Mouse (Mus musculus) left cerebral cortex, adult 8-10 months (tissue): ENCODE results near the gene Chd4. TPM values are rescaled to one million over a fixed set of nuclear protein-coding genes. Genes with fewer than 3 reads are reported as not detected.

Source experiments
- DNase-seq, 2 experiments: peaks; one replicate each; pipeline ENCODE4 v3.0.0; 2022; ENCODE audit warnings: low spot score in 2 of 2
- total RNA-seq, 4 experiments: library from RNA; stranded (reverse); gene quantifications; 2 replicates each; pipeline ENCODE4 v1.2.4; 2022

The Chd4 gene
- total RNA-seq, 4 experiments from 2014 or later, result 161 to 176 (median 173) TPM

DNA sequence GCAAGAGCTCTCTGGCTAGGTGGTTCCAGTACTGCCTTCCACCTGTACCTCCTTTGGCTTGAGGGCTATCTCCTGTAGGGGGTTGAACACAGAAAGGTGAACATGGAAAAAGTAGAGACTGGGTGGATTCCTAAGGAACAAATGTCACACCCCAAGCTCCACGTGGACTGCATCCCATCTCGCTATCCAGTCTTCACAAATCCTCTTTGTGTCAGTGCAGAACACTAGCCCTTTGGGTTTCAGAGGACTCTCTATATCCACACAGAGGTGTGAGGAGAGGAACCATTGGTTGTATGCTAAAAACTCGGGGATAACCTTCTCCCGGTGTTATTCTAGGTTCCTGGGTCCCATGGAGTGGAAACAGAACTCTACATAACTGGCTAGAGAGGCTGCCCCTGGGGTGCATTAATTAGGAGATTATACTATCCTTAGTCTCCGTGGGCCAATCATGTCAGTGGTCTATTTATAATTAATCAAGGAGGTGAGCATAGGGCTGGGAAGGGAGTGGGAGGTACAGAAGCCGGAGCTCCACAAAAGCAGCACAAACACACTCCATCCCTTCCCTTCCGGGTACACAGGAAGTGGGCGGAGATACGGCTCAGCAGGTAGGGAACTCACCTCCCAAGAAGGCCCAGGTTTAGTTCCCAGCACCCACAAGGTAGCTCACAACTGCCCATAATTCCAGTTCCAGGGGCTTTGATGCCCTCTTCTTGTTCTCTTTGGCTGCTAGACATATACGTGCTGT, 5.3 kb upstream of the Chd4 start:
- DNase-seq, result no peak

DNA sequence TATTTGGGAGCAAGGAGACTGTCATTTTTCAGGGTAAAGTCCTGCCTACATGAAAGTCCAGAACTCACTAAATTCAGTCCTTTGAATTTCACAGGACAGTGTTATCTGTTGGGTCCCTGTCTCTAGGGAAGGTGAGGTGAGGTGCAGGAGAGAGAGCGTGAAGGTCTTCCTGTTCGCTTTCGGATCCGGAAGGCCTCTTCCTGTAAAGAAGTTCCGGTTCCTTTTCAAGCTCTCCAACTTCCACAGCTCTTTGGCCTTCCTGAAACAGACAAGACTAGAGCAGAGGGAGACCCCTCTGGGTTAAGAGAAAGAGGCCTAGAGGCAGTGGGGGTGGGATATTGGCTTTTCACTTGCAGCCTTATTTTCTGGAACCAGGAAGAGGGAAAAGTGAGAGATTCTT, 3.4 kb upstream of the Chd4 start:
- no peak for DNase-seq

DNA sequence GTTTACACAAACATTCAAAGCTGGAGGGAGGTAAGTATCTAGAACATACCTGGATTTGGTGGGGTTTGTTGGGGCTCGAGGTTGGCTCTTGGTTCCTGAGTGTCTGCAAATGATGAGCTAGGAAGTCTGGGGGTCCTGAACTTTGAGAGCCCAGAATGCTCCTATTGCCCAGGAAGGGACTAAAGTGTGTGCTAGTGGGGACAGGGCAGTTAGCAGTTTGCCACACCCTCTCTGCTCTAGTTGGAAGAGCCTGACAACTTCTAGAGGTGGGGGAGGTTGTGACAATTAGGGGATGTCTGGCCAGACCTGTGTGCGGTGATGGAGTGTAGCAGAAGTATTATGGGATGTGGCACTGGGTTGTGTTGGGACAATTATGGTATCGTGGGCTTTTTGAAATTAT, 938 bp upstream of the Chd4 start:
- no peak for DNase-seq

DNA sequence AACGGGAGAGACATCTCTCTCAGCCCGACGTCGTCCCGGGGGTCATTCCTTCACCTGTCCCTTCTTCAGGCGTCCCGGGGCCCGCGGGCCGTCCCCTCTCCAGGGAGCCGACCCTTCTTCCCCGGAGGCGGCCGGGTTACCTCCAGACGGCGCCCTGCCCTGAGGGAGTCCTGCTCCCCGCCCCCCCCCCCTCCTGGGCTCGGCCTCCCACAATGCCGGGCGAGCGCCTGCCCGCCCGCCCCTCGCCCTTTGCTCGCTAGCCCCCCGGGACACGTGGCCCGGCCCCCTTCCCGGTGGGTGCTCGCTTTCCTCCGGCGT, 457 bp downstream of the Chd4 start:
- no peak for DNase-seq

DNA sequence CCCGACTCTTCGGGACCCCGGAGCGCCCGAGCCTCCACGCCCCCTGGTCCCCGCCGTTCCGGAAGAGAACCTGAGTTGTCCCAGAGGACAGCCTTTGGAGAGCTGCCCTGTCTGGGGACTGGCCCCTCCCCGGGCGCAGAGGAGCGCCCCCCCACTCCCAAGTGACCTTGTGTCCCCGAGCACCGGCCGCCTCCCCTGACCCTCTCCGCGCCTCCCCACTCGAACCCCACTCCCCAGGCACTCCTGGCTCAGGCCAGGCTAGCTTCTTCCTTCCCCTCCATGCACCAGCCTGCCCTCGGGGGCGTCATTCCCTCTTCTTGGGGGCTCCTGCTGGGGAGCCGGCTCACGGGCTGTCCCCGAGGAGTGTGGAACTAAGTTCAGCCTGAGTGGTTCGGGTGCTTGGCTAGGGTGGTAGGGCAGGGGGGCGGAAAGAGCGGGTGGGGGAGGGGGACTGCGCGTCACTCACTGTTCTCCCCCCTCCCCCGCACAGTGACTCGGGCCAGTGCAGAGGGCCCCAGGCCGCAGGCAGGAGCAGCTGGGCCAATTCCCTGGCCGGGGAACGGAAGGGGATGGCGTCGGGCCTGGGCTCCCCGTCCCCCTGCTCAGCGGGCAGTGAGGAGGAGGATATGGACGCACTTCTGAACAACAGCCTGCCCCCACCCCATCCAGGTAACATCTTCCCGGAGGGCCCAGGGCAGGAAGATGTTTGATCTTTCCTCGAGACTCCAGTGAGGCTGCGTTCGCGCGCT, 990 bp downstream of the Chd4 start:
- DNase-seq, result peak in 1 of 2 experiments; percentile 60

DNA sequence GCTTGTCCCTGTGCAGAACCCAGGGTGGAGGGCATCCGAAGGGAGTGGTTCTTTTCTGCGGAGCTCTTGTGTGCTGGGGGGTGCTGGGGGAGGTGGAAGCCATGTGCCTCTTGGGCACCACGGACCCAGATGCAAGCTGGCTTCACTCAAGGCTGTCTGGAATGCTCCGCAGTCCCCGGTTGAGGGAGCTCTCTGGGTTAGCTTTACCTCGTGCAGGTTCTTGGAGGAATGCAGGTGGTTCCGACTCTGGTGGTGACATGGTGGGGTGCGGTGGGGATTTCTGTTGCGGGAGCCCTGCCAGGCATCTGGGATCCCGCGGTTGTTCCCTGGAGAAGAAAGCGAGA, 1.5 kb downstream of the Chd4 start:
- peak; percentile 37 to 53 for DNase-seq

DNA sequence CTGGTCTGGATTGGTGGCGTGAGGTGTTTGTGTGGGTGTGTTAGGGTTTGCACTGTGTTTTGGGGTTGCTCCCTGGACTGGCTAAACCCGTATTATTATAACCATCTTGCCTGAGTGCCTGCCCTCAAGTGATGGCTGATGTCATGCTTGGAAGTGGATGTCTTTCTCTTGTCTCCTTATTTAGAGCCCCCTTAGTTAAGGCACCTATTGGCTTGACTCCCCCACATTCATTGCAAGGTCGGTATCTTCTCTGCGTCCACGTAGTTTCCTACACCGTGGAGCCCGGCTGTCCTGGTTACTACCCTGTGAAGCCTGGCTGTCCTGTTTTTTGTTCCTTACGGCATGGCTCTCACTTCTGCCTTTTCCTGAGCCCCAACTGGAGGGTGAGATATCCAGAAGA, 2.2 kb downstream of the Chd4 start:
- no peak for DNase-seq

DNA sequence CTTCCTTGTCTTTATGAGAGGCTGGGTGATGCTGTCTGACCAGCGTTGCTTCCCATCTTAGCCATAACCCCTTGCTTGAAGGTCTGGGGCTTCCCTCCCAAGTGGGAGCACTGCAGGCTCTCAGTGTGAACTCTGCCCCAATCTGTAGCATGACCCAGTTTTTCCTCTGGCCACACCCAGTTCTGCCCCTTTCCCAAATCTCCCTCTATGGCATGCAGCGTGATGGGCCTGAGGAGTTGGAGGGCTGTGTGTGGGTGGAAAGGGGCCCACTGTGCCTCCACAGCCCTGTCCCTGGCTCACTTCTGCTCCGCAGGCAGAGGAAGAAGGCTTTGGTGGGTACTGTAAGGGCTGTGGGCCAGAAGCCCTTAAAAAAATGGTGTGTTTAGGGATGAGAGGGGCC, 2.7 kb downstream of the Chd4 start:
- DNase-seq, result no peak

DNA sequence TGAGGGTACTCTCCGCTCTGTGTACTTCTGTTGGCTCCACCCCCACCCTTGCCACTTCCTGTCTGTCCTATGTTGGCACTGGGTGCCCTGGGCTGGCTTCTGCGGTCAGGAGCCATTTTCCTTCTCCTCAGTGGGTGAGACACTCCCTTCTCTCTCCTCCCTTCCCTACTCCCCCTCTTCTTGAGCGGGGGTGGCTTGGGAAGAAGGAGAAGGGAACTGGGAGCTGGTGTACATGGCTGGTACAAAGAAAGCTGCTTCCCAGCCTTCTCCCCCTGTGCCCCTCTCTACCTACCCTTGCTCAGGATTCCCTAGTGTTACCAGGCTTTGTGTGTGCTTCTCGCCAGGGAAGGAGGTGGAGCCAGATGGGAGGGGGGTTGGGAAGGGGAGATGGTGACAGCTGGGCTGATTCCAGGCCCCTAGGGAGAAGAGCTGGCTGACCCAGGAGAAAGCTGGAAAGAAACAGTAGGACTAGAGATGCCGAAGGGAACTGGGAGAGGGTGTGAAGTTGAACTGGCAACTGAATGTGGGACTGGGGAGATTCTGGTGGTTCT, 3.7 kb downstream of the Chd4 start:
- no peak for DNase-seq

DNA sequence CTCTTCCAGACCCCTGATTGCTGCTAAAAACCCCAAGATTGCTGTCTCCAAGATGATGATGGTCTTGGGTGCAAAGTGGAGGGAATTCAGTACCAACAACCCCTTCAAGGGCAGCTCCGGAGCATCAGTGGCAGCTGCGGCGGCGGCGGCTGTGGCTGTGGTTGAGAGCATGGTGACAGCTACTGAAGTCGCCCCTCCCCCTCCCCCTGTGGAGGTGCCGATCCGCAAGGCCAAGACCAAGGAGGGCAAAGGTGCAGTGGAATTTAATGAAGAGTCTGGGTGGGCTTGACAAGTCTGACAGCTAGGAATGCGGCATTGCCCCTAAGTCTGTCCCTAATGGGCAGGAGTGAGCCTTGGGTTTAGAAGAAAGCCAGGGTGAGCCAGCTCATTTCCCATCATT, 5.7 kb downstream of the Chd4 start:
- no peak for DNase-seq

DNA sequence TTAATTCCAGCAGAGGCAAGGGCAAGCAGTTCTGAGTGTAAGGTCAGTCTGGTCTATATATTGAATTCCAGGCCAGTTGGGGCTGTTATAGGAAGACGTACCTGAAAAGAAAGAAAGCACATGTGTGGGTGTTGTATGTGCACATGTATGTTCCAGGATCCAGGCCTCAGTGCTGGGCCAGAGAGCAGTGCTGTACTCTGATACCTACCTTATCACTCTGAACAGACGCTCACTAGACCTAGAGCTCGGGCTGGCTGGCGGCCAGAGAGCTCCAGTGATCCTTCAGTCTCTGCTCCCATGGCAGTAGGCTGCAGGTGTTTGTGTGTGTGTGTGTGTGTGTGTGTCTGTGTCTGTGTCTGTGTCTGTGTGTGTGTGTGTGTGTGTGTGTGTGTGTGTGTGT, 8.4 kb downstream of the Chd4 start:
- DNase-seq, result no peak

DNA sequence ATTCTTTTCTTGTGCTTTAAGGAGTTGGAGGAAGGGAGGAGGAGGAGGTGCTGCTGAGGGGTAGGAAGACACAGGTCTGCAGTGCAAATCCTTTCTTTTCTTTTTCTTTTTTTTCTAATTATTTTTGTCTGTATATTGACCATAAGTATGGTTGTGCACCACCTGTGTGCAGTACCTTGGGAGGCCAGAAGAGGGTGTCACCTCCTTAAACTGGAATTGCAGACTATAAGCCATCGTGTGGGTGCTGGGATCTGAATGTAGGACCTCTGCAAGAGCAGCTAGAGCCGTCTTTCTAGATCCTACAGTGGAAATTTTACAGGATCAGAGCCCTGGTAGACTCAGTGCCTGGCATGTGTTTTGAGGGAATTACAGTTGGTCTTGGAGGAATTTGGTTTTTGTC, 11.9 kb downstream of the Chd4 start:
- DNase-seq, result no peak

DNA sequence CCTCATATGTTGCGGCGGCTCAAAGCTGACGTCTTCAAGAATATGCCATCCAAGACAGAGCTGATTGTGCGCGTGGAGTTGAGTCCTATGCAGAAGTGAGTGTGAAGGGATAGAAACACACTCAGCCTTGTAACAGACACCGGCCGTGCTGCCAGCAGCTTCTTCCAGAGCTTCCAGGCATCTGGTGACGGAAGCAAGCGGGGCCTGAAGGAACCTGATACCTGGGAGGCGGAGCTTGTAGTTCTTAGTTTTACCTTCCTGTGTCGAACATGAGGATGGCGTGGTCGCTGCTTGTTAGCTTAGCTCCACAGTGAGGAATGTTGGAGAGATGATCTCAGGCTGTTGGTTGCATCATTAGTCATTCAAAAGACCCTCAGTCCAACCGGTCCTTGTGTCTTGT, 13.6 kb downstream of the Chd4 start:
- no peak for DNase-seq

DNA sequence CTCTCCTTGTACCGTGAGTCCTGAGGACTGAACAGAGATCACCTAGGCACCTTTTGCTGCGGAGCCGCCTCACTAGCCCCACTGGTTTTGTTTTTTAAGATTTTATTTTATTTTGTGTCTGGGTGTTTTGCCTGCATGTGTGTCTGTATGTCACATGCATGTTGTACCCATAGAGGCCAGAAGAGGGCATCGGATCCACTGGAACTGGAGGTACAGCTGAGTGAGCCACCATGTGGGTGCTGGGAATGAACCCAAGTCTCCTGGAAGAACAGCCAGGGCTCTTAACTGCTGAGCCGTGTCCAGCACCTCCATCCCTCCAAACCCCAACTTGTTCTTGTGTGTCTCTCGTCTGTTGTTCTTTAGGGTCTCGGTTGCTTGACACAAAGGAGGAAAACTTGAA, 15.1 kb downstream of the Chd4 start:
- no peak for DNase-seq

DNA sequence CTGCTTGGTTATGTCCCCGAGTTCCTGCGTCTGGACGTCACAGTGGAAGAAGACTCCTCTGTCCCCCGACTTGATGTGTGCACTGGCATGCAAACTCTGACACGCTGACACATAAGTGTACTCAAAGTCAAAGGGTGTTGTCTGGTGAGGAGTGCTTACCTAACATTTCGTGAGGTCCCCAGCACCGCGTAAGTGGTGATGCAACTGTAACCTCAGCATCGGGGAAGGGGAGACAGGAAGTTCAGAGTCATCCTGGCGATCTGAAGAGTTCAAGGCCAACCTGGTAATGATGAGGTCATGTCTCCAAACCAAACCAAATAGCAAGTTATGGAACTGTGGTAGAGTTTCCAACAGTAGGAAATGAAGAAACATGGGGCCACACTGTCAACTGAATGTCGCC, 16.8 kb downstream of the Chd4 start:
- no peak for DNase-seq

DNA sequence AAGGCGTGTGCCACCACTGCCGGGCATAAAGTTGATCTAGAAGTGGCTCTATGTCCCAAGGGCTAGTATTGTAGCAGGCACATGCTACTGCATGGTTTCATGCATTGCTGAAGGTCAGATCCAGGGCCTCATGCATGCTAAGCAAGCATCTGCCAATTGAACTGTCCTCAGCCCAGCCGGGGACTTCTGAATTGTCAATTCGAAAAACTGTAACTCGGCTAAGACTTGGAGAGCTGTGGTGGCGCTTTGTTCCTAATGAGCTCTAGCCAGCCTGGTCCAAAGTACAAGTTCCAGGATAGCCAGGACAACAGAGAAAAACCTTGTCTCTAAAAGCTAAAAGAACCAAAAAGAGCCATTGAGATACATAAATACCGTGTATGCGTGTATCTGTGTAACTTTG, 23.6 kb downstream of the Chd4 start:
- no peak for DNase-seq

DNA sequence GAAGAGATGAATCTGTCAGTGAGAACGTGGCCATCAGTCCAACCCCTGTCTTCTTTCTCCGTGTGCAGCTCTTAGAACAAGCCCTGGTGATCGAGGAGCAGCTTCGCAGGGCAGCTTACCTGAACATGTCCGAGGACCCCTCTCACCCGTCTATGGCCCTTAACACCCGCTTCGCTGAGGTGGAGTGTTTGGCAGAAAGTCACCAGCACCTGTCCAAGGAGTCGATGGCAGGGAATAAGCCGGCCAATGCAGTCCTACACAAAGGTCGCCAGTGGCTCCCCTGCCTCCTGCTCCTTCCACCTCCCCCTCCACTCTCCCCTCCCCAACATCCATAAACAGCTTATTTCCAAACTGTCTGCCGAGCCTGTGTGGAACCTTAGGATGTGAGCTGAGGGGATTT, 32.9 kb downstream of the Chd4 start:
- no peak for DNase-seq

DNA sequence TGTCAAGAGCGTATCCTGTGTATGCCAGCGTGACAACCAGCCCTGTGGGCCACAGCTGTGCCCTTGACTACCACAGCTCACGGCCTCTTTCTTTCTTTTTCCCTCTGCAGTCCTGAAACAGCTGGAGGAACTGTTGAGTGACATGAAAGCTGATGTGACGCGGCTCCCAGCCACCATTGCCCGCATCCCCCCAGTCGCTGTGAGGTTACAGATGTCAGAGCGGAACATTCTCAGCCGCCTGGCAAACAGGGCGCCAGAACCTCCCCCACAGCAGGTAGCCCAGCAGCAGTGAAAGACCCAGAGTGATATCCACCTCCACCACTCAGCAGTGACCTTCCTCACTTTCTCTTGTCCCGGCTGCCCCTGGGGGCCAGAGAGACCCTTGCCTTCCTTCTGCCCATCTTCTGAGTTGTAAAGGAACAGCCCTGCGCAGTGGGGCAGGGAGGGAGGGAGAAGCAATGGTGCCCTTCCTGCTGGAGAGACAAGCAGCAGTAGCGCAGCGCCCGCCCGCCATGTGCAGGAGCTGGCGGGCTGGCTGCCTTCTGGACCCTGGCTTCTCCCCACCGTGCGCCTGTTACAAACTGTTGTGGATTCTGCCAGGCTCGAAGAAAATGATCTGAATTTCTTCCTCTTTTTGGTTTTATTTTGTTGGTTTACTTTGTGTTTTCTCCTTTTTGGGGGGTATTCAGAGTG, 34.1 kb downstream of the Chd4 start:
- no peak for DNase-seq

DNA sequence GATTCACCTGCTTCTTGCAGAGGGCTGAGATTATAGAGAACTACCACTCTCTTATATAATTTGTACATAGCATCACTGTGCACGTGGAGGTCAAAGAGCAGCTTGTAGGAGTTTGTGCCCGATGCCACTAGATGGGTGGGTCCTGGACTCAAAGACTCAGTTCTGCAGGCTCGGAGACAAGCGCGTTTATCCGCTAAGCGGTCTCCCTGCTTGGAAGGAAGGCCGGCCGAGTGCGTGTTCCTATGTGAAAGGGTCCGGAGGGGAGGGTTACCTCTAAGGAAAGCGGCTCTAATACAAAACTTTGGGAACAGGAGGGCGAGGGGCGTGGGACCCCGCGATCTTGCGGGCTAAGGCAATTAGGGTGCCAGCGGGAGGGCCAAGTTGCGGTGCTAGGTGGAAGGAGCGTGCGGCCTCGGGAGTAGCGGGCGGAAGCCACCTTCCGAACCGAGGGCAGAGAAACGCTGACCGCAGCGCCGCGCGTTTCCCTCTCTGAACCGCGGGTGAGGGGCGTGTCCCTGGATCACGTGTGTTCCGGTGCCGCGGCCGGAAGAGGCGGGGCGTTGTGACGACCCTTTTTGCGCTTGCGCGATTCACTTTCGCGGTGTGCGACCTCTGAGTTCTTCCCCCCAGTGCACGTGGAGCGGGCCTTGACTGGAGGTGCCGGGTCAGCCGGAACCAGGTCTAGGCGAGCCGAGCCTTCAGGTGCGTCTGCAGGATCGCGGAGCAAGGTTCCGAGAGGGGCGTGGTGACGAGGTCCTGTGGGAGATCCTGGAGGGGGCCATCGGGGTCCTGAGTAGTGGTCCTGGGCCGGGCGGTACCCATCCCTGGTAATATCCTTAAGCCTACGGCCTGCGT, 35.7 kb downstream of the Chd4 start, which contains the start of gene Nop2:
TSS of gene Nop2 (plus strand) at position 608 of the 855 bp plus-strand sequence.
- DNase-seq, result peak; percentile 55 to 76

DNA sequence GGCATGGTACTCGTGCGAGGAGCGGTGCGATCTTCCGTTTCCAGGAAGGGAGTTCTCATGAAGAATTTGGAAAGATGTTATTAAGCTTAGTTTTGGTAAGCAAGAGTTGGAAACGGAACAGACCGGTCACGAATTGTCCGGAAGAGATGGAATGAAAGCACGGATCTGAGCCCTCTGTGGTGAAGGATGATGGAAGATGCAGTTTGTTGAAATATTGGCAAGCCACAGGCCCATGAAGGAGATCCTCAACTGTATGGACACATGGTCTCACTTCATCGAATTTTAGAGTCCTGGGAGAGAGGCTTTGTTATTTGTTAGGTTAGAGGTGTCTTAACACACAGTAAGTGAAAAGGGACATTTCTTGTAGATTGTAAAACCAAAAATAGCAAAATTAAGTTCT, 36.7 kb downstream of the Chd4 start:
- DNase-seq, result no peak

DNA sequence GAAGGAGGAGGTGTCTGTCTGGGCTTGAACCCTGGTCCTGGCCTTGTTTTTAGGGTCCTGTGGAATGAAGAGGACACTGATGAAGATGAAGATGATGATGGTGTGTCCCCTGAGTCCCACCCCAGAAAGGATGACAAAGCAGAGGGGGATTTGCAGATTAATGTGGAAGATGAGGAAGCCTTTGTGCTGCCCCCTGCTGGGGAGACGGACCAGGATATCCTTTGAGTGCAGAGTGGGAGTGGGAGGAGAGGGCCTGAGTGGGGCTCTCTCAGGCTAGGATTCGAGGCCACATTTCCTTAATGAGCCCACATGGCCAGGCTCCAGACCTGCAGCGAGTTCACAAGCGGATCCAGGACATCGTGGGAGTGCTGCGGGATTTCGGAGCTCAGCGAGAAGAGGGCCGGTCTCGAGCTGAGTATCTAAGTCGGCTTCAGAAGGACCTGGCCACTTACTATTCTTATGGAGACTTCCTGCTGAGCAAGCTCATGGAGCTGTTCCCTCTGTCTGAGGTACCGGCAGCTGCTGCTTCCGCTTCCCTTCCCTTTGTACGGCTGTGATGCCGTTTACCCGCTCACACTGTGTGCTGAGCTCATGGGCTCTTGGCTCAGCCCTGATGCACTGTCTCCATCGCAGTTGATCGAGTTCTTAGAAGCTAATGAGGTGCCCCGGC, 41.4 kb downstream of the Chd4 start:
- no peak for DNase-seq
